Mouse (Mus musculus) neural tube, embryonic 15.5 days (tissue): ENCODE results near the gene Ppp1r3a. TPM values are rescaled to one million over a fixed set of nuclear protein-coding genes. Genes with fewer than 3 reads are reported as not detected.
"Not testable (repeated sequence)": the region's sequence is repeated elsewhere in the genome, so short reads cannot be mapped to it uniquely, and the experiment has no call there.

Experiments used
- ATAC-seq: fragments of 200-750 bp; cut with Nextera tagmentation; 2 replicates; pipeline ENCODE4 v1.8.0; 2017; ENCODE audit warnings: mild to moderate bottlenecking, moderate TSS enrichment, moderate library complexity; ENCODE audit not compliant: low FRiP score
- H3K27ac ChIP-seq: fragments of 300-500 bp; sonication (generic); replicated peaks from 2 replicates; pipeline ENCODE4 v1.5.1; 2015; ENCODE audit warnings: mild to moderate bottlenecking, inconsistent platforms
- H3K27me3 ChIP-seq: fragments of 300-500 bp; sonication (generic); replicated peaks from 2 replicates; pipeline ENCODE4 v1.6.1; 2015; ENCODE audit warnings: inconsistent platforms
- H3K36me3 ChIP-seq: fragments of 300-500 bp; sonication (generic); 2 replicates; pipeline ENCODE4 v1.6.1; 2015; ENCODE audit warnings: inconsistent platforms
- H3K4me1 ChIP-seq: fragments of 300-500 bp; sonication (generic); 2 replicates; pipeline ENCODE4 v1.6.1; 2015; ENCODE audit warnings: inconsistent platforms
- H3K4me2 ChIP-seq: fragments of 300-500 bp; sonication (generic); 2 replicates; pipeline ENCODE4 v1.6.1; 2015; ENCODE audit warnings: inconsistent platforms, mild to moderate bottlenecking, moderate library complexity
- H3K4me3 ChIP-seq: fragments of 300-500 bp; sonication (generic); replicated peaks from 2 replicates; pipeline ENCODE4 v1.5.1; 2015; ENCODE audit warnings: mild to moderate bottlenecking, inconsistent platforms
- H3K9ac ChIP-seq: fragments of 300-500 bp; sonication (generic); replicated peaks from 2 replicates; pipeline ENCODE4 v1.6.1; 2015; ENCODE audit warnings: mild to moderate bottlenecking, inconsistent platforms
- H3K9me3 ChIP-seq: fragments of 300-500 bp; sonication (generic); replicated peaks from 2 replicates; pipeline ENCODE4 v1.6.1; 2016; ENCODE audit warnings: inconsistent platforms
- WGBS: fragments of 180-500 bp; shearing (Covaris S2); methylation state at CpG from one replicate; pipeline ENCODE4 v1.1.7; 2015; ENCODE audit warnings: mixed read lengths; 5-methylcytosine and 5-hydroxymethylcytosine counted together
- polyA plus RNA-seq: library from polyadenylated mRNA; unstranded; fragments of >200 nt; fragmentation: Nextera tagmentation; extraction: Ambion mirVana; gene quantifications from 2 replicates; pipeline ENCODE4 v1.2.1, GENCODE M21; 2015

Ppp1r3a gene
- polyA plus RNA-seq, 1 experiment from 2014 or later: 0.05 TPM

DNA sequence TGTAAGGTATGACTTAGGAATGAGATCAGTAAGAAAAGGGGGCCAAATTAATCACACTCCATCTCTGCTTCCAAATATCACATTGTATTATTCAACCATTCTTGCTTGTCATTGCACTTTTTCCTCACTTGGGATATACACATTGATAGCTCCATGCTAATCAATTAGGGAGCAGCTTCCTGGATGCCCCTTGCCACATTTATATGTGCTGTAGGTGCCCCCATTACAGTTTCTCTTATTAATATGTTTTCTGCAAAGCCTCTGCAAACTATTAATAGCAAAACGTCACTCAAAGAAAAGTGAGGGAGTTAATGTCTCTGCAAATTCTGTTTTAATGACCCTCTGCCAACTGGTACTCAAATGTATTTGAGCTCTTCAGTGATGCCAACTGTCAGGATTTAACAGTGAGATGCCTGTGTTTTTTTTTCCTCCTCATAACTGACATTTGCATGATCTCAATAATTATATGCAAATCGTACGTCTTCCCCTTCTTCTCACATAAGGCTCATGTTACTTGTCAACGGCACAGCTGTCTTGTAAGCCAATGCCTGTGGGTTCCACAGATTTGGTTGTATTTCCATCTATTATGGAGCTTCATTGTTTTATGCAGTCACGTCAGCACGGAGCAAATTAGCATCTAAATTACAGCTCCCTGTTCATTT, 34.8 kb downstream of the Ppp1r3a start:
- H3K4me3 ChIP-seq: no peak overlapping the region
- H3K9ac ChIP-seq: no peak overlapping the region
- H3K27ac ChIP-seq: no peak overlapping the region
- 64% methylated on average over 6 of the region's 6 CpGs for WGBS
- no peaks in the 10 kb centered on the region for H3K36me3 ChIP-seq
- H3K4me1 ChIP-seq: no peaks in the 10 kb centered on the region
- H3K9me3 ChIP-seq: no peaks in the 10 kb centered on the region
- no peak for ATAC-seq
- H3K4me2 ChIP-seq: no peak overlapping the region
- no peaks in the 10 kb centered on the region for H3K27me3 ChIP-seq

DNA sequence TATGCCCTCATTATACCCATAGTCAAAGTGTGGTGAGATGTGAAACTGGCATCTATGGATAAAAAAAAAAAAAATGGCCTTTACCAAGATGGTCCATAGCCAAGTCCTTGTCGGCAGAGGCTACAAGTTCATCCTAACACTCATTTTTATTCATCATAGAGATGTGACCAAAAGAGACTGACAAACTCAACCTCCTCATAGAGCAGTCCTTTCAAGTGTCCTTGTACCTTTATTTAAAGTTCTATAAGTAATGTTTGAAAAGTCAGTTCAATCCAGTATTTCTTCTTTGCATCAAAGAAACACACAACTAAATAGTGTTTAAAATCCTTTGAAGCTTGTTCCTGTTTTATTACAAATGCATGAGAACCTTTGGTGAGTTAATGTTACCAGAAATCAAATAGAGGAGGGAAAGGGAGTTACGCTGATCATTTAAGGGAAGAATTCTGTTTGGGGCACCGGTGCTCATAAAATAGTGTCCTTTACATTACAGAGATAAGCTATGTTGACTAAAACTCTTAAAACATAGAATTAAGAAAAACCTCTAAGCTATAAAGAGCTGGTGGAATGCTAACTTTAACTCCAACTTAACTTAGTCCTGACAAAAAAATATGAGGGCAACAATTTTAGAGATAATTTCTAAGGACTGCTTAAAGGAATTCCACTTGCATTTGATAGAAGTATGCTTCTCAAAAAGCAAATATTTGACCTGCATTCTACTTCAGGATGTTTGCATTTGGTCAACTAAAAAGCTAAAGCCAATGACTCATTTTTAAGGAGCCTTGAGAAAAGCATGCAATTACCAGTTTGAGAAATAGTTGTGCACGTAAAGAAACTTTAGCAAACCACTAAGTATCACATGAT, 39.7 kb downstream of the Ppp1r3a start:
- 91% methylated on average over 4 of the region's 4 CpGs for WGBS
- no peaks in the 10 kb centered on the region for H3K27me3 ChIP-seq
- no peaks in the 10 kb centered on the region for H3K4me1 ChIP-seq
- no peaks in the 10 kb centered on the region for H3K9me3 ChIP-seq
- no peak overlapping the region for H3K4me2 ChIP-seq
- no peak overlapping the region for H3K4me3 ChIP-seq
- H3K27ac ChIP-seq: no peak overlapping the region
- no peak for ATAC-seq
- H3K36me3 ChIP-seq: no peaks in the 10 kb centered on the region
- H3K9ac ChIP-seq: no peak overlapping the region

DNA sequence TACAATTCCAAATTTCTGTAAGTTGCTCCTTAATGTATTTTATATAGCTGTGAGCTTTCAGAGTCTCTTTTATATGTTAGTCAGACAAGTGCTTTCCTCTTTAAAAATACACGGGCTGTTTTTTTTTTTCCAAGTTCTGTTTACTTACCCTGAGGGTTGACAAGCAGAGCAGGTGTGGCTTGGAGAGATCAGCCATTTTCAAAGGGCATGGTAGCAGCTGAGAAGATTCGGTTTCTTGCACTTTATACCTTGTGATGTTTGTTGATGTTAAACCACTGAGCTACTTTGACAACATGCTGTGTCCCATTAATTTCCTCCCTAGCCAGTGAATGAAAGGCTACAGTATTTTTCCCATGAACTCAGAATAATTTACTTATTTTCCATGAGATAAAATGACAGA, 42.9 kb downstream of the Ppp1r3a start:
- H3K9me3 ChIP-seq: no peaks in the 10 kb centered on the region
- no peaks in the 10 kb centered on the region for H3K36me3 ChIP-seq
- H3K4me3 ChIP-seq: no peak overlapping the region
- H3K9ac ChIP-seq: no peak overlapping the region
- no peaks in the 10 kb centered on the region for H3K4me1 ChIP-seq
- no peak overlapping the region for H3K27ac ChIP-seq
- no peak overlapping the region for H3K4me2 ChIP-seq
- 67% methylated on average over 2 of the region's 2 CpGs for WGBS
- H3K27me3 ChIP-seq: no peaks in the 10 kb centered on the region
- ATAC-seq: no peak

DNA sequence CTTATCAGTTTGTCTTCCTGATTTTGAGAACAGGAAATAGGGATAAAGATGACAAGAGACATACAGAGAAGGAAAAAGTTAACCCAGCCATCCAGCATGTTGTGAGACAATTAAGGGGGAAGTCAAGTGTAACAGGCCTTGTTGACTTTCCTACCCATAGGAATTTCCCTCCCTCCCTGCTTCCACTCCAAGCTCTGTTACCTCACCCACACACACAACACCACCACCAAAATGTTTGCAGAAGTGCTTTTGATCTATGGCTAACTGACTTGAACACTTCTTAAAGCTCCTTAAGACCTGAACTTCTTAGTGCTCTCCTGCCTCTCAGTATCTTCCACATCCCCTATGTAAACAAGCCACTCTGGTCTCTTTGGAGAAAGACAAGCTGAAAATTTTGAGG, 55.0 kb downstream of the Ppp1r3a start:
- Histone ChIP-seq H3K4me1 (no peaks in the 10 kb centered on the region), H3K36me3 (no peaks in the 10 kb centered on the region), H3K9ac (no peak overlapping the region), H3K27ac (no peak overlapping the region), H3K4me2 (no peak overlapping the region), H3K4me3 (no peak overlapping the region), H3K9me3 (no peaks in the 10 kb centered on the region), H3K27me3 (no peaks in the 10 kb centered on the region)
- ATAC-seq: no peak

DNA sequence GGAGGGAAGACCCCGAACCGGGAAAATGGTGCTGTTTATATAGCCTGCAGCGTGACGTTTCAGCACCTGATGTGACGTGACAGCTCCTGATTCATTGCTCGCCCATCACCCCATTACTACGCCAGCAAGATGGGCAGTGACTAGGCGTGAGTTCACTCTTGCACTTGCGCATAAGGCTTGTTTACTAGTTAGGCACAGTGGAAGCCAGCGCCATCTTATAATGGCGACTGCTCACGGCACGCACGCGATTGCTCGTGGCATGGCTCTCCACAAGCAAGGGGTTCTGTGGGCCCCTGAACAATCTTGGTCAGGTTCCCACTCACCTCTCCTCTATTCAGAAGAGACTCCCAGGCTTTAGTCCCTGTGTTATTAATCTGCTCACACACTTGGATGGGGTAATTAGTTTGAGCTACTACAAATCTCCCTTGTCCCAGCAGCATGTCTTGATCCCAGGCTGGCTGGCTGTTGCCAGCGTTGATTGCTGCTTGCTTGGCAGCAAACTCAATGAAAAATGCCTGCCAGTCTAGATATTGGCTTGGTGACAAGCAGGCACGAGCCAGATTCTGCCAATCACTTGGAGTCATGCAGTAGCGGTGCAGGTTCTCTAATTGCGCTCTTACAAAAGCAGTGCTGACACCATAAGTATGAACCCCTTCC, 75.7 kb downstream of the Ppp1r3a start:
- H3K27ac ChIP-seq, H3K4me3 ChIP-seq, H3K27me3 ChIP-seq, H3K9me3 ChIP-seq, ATAC-seq, H3K9ac ChIP-seq, H3K36me3 ChIP-seq, H3K4me1 ChIP-seq, H3K4me2 ChIP-seq: not testable (repeated sequence)
- WGBS: 90% methylated on average over 20 of the region's 20 CpGs

DNA sequence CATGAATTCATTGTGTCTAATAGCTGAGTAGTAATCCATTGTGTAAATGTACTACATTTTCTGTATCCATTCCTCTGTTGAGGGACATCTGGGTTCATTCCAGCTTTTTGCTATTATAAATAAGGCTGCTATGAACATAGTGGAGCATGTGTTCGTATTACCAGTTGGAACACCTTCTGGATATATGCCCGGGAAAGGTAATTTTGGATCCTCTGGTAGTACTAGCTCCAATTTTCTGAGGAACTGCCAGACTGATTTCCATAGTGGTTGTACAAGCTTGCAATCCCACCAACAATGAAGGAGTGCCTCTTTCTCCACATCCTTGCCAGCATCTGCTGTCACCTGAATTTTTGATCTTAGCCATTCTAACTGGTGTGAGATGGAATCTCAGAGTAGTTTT, 86.1 kb downstream of the Ppp1r3a start:
- not testable (repeated sequence) for H3K36me3 ChIP-seq, H3K9me3 ChIP-seq, ATAC-seq, H3K4me3 ChIP-seq, H3K27me3 ChIP-seq, H3K4me2 ChIP-seq, H3K27ac ChIP-seq, H3K4me1 ChIP-seq, H3K9ac ChIP-seq
- WGBS: 85% methylated on average over 2 of the region's 2 CpGs

DNA sequence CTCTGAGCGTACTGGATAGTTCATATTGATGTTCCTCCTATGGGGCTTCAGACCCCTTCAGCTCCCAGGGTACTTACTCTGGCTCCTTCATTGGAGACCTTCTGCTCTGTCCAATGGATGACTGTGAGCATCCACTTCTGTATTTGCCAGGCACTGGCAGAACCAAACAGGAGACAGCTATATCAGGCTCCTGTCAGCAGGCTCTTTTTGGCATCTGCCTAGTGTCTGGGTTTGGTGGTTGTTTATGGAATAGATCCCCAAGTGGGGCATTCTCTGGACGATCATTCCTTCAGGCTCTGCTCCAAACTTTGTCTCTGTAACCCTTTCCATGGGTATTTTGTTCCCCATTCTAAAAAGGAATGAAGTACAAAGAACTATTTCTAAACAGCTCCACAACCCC, 87.4 kb downstream of the Ppp1r3a start:
- H3K4me1 ChIP-seq, H3K9me3 ChIP-seq, H3K27ac ChIP-seq, H3K9ac ChIP-seq, H3K36me3 ChIP-seq, H3K27me3 ChIP-seq, H3K4me2 ChIP-seq, H3K4me3 ChIP-seq, ATAC-seq: not testable (repeated sequence)
- 74% methylated on average over 2 of the region's 2 CpGs for WGBS

Other genes with a start within 250 kb of the Ppp1r3a start
- gene Foxp2, start 146.1 kb upstream of the Ppp1r3a start, polyA plus RNA-seq: 14.9 and 17.1 TPM in 2 replicates